ENCODE assay signal across 9 mouse cellular contexts in the genomic region with DNA sequence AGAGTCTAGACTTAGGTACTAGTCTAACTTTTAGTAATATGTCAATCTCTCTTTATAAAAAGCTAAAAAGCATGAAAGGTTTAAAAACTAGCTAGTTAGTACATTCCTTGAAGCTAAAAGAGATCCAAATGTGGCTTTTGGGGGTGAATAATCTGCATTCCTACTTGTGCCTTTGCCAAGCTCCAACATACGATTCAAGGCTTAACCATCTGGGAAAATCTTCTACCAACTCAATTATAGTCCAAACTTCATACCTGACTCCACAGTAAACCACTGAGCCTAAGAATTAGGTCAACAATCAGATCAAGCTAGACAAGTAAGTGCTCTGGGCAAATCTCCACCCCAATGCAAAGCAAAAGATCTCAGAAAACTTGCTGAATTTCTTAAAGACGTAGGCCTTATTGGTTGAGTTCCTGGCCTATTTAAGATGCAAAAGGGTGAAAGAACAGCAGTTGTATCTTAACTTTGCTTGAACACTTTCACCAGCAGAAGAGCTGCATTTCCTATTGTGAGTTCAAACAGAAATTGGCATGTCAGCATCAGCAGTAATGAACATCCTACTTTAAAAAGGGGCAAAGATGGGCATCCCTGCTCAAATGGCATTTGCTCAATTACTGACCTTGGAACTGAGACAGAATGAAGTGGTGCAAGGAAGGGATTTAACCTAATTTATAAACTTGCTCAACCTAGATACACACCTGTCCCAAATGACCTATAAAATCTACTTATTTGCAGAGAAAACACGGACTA. TPM values are rescaled to one million over a fixed set of nuclear protein-coding genes. Genes with fewer than 3 reads are reported as not detected.
DNase-seq lines count a peak whose midpoint lies in the region; ATAC-seq and TF ChIP-seq lines count a peak whose summit lies in the region.
"Had no signal": no experiment of that assay in that cellular context is flagged by ENCODE, and none has a peak within 500 bp of the region (broad histone marks: within the 10 kb centered on the region; RNA-seq: fewer than 3 reads in every experiment).

No protein-coding gene starts in this region.

- peak overlapping the region; percentile 96 for H3K4me3 ChIP-seq in heart, embryonic 15.5 days
- peak overlapping the region; percentile 70 for H3K4me3 ChIP-seq in forebrain, embryonic 16.5 days (replicated peaks; ENCODE audit: low read length)
- H3K4me3 ChIP-seq in liver, postnatal 0 days (ENCODE audit: low read depth, low read length) = peak overlapping the region; percentile 85

- 71% methylated on average over 3 of the region's 3 CpGs for WGBS in heart, embryonic 15.5 days
- WGBS in forebrain, embryonic 16.5 days = 14% methylated on average over 3 of the region's 3 CpGs
- 61% methylated on average over 3 of the region's 3 CpGs for WGBS in liver, postnatal 0 days (ENCODE audit: insufficient replicate concordance)

- no peak for TF ChIP-seq EP300 in liver, postnatal 0 days (IDR thresholded peaks at IDR 0.05; ENCODE audit: low read depth)

- no peaks in the 10 kb centered on the region for H3K27me3 ChIP-seq in heart, embryonic 15.5 days
- no peaks in the 10 kb centered on the region for H3K27me3 ChIP-seq in forebrain, embryonic 16.5 days (replicated peaks; ENCODE audit: control insufficient read depth, insufficient read depth, low read length)
- H3K27me3 ChIP-seq in liver, postnatal 0 days (ENCODE audit: insufficient read depth, low read length) = no peaks in the 10 kb centered on the region
- H3K27me3 ChIP-seq: Patski had no signal

- H3K36me3 ChIP-seq in heart, embryonic 15.5 days = no peaks in the 10 kb centered on the region
- H3K36me3 ChIP-seq in forebrain, embryonic 16.5 days (ENCODE audit: control insufficient read depth, insufficient read depth) = no peaks in the 10 kb centered on the region
- no peaks in the 10 kb centered on the region for H3K36me3 ChIP-seq in liver, postnatal 0 days (replicated peaks; ENCODE audit: insufficient read depth, low read length)

- TF ChIP-seq CTCF in liver, postnatal 0 days (IDR thresholded peaks at IDR 0.05; ENCODE audit: low read depth) = no peak

- peaks cover 18% of the 10 kb centered on the region for H3K4me1 ChIP-seq in heart, embryonic 15.5 days (replicated peaks)
- peaks cover 43% of the 10 kb centered on the region for H3K4me1 ChIP-seq in forebrain, embryonic 16.5 days (replicated peaks; ENCODE audit: control insufficient read depth, insufficient read depth, low read length)
- peaks cover 21% of the 10 kb centered on the region for H3K4me1 ChIP-seq in liver, postnatal 0 days (ENCODE audit: insufficient read depth)

- peak overlapping the region; percentile 83 for H3K4me2 ChIP-seq in heart, embryonic 15.5 days
- H3K4me2 ChIP-seq in forebrain, embryonic 16.5 days (ENCODE audit: low read length) = peak overlapping the region; percentile 74
- H3K4me2 ChIP-seq in liver, postnatal 0 days (ENCODE audit: low read depth, low read length) = peak overlapping the region; percentile 95

- H3K9ac ChIP-seq in heart, embryonic 15.5 days = 0 out of 2 replicates have a peak overlapping the region, but pooled peaks have one; percentile 81
- peak overlapping the region; percentile 95 for H3K9ac ChIP-seq in forebrain, embryonic 16.5 days (replicated peaks; ENCODE audit: low read depth, low read length)
- H3K9ac ChIP-seq in liver, postnatal 0 days (replicated peaks) = peak overlapping the region; percentile 88

- ATAC-seq in heart, embryonic 15.5 days (replicated peaks; ENCODE audit: insufficient number of reproducible peaks, insufficient read depth, low FRiP score, low read depth) = no peak
- no peak for ATAC-seq in forebrain, embryonic 16.5 days
- no peak for ATAC-seq in liver, postnatal 0 days

- DNase-seq in heart, postnatal 25 days (ENCODE audit: low spot score) = no peak
- DNase-seq in NIH3T3 (ENCODE audit: low read depth) = peak; percentile 54
- DNase-seq in liver, postnatal 0 days = no peak
- DNase-seq in T-cell, adult 2 months (ENCODE audit: low spot score) = no peak
- no peak for DNase-seq in layer of hippocampus, adult 8-10 months (ENCODE audit: low spot score in 2 of 2)
- no peak for DNase-seq in right cerebral cortex, postnatal 25 days

- intact Hi-C loops in heart, postnatal 25 days (cut with DNase I) = no loop called here

- H3K9me3 ChIP-seq in heart, embryonic 15.5 days (replicated peaks) = no peaks in the 10 kb centered on the region
- H3K9me3 ChIP-seq in forebrain, embryonic 16.5 days (ENCODE audit: control insufficient read depth, low read length) = no peaks in the 10 kb centered on the region
- H3K9me3 ChIP-seq in liver, postnatal 0 days (ENCODE audit: low read length) = no peaks in the 10 kb centered on the region

- no peak overlapping the region for H3K27ac ChIP-seq in heart, embryonic 15.5 days
- no peak overlapping the region for H3K27ac ChIP-seq in forebrain, embryonic 16.5 days (ENCODE audit: low read length)
- H3K27ac ChIP-seq in liver, postnatal 0 days (ENCODE audit: low read depth) = peak overlapping the region; percentile 93

RNA-seq across cellular contexts. Expression of gene Megf9, which starts 1.6 kb away (rescaled TPM):
- polyA plus RNA-seq in heart, embryonic 15.5 days (2015; fragmentation: Nextera tagmentation; extraction: Ambion mirVana) = 3.5 and 5.5 TPM in 2 replicates
- 10 to 100 TPM; 12.1 to 12.9 TPM for total RNA-seq in heart, postnatal 25 days (2021)
- 32.0 and 38.4 TPM in 2 replicates for polyA plus RNA-seq in forebrain, embryonic 16.5 days (2015; fragmentation: Nextera tagmentation; extraction: Ambion mirVana)
- 7.2 and 9.4 TPM in 2 replicates for polyA plus RNA-seq in liver, postnatal 0 days (2015; fragmentation: Nextera tagmentation; extraction: Ambion mirVana)
- 100 to 1,000 TPM; 104 to 111 (median 109) TPM for total RNA-seq in layer of hippocampus, adult 8-10 months (2022)
